Mouse (Mus musculus) brown adipose tissue, adult 24 weeks (tissue): ENCODE measurements around the gene Phf6. TPM values are rescaled to one million over a fixed set of nuclear protein-coding genes. Genes with fewer than 3 reads are reported as not detected.
"Not testable (repeated sequence)": the region's sequence is repeated elsewhere in the genome, so short reads cannot be mapped to it uniquely, and the experiment has no call there.

Experiments
- H3K27ac ChIP-seq: fragments of 200-500 bp; replicated peaks from 2 replicates; pipeline ENCODE4 v1.5.1; 2012; ENCODE audit warnings: low read depth, mild to moderate bottlenecking, low read length
- H3K4me1 ChIP-seq: fragments of 200-500 bp; 2 replicates; pipeline ENCODE4 v1.6.1; 2012; ENCODE audit warnings: low read length, mixed read lengths; ENCODE audit not compliant: control insufficient read depth, insufficient read depth, insufficient read length
- H3K4me3 ChIP-seq: fragments of 200-500 bp; 2 replicates; pipeline ENCODE4 v1.5.1; 2012; ENCODE audit warnings: low read depth, mild to moderate bottlenecking, low read length, moderate library complexity; ENCODE audit not compliant: insufficient read depth
- polyA plus RNA-seq: library from polyadenylated mRNA; stranded (reverse); fragments of >200 nt; gene quantifications from 2 replicates; pipeline ENCODE4 v1.2.4, GENCODE M21; 2012; ENCODE audit not compliant: missing spikeins, insufficient read depth, insufficient read length

Gene Phf6
- polyA plus RNA-seq, 1 experiment: 6.5 TPM

DNA sequence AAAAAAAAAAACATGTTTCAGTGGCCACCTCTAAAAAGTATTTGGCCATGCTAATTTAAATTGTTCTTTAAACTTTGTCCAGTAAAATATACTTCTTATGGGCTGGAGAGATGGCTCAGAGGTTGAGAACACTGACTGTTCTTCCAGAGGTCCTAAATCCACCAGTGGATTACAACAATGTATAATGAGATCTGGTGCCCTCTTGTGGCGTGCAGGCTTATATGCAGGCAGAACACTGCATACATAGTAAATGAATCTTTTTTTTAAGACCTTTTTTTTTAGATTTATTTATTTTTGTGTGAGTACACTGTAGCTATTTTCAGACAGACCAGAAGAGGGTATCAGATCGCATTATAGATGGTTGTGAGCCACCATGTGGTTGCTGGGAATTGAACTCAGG lies 37.6 kb downstream of the Phf6 start:
- Histone ChIP-seq H3K27ac (no peak overlapping the region), H3K4me1 (no peaks in the 10 kb centered on the region), H3K4me3 (no peak overlapping the region)

- Histone ChIP-seq H3K27ac (no peak overlapping the region), H3K4me1 (no peaks in the 10 kb centered on the region), H3K4me3 (no peak overlapping the region)
Observed at GRCm38 (mm10) chrX:52956942-52957341, 44.9 kb downstream of the Phf6 start.

GRCm38 (mm10) chrX:52961559-52962110 lies 49.6 kb downstream of the Phf6 start:
- Histone ChIP-seq H3K27ac (no peak overlapping the region), H3K4me3 (no peak overlapping the region), H3K4me1 (no peaks in the 10 kb centered on the region)

GRCm38 (mm10) chrX:52965149-52965548 lies 53.1 kb downstream of the Phf6 start:
- Histone ChIP-seq H3K4me3 (no peak overlapping the region), H3K27ac (no peak overlapping the region), H3K4me1 (no peaks in the 10 kb centered on the region)

GRCm38 (mm10) chrX:52971211-52972006 lies 59.3 kb downstream of the Phf6 start:
- H3K4me1 ChIP-seq: no peaks in the 10 kb centered on the region
- no peak overlapping the region for H3K27ac ChIP-seq
- H3K4me3 ChIP-seq: no peak overlapping the region

DNA sequence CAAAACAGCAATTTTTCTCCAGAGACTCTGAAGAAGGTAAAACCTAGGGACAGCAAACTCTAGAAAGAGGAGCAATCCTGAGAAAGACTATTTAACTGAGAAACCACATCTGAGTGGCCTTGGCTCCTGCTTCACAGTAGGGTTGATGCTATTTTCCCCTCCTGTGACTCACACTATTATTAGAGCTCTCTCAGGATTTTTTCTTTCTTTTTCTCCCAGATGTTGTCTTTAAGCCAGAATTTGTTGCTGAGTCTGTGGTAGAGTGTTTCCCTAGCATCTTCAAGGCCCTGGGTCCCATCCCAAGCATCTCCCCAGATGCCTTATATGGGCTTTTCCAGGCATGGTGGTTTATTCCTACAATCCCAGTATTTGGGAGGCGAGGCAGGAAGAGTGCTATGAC lies 60.1 kb downstream of the Phf6 start:
- Histone ChIP-seq H3K27ac (no peak overlapping the region), H3K4me1 (no peaks in the 10 kb centered on the region), H3K4me3 (no peak overlapping the region)

DNA sequence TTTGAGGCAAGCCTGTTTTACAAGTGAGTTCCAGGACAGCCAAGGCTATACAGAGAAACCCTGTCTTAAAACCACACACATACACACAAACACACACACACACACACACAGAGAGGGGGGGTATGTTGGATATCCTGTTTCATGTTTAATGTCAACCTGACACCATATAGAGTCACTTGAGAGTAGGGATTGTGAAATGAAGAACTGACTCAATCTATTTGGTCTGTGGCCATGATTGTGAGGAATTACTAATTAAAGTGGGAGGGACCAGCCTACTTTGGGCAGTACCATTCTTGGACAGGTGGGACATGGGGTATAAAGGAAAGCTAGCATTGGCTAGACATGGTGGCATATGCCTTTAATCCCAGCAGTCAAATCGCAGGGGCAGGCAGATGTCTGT lies 60.6 kb downstream of the Phf6 start:
- Histone ChIP-seq H3K4me1 (no peaks in the 10 kb centered on the region), H3K27ac (no peak overlapping the region), H3K4me3 (no peak overlapping the region)

- H3K4me3 ChIP-seq: no peak overlapping the region
- no peaks in the 10 kb centered on the region for H3K4me1 ChIP-seq
- no peak overlapping the region for H3K27ac ChIP-seq
Observed at GRCm38 (mm10) chrX:52978576-52978975, 66.5 kb downstream of the Phf6 start.

- H3K27ac ChIP-seq: no peak overlapping the region
- no peaks in the 10 kb centered on the region for H3K4me1 ChIP-seq
- H3K4me3 ChIP-seq: no peak overlapping the region
Observed at GRCm38 (mm10) chrX:52981378-52981777, 69.3 kb downstream of the Phf6 start.

DNA sequence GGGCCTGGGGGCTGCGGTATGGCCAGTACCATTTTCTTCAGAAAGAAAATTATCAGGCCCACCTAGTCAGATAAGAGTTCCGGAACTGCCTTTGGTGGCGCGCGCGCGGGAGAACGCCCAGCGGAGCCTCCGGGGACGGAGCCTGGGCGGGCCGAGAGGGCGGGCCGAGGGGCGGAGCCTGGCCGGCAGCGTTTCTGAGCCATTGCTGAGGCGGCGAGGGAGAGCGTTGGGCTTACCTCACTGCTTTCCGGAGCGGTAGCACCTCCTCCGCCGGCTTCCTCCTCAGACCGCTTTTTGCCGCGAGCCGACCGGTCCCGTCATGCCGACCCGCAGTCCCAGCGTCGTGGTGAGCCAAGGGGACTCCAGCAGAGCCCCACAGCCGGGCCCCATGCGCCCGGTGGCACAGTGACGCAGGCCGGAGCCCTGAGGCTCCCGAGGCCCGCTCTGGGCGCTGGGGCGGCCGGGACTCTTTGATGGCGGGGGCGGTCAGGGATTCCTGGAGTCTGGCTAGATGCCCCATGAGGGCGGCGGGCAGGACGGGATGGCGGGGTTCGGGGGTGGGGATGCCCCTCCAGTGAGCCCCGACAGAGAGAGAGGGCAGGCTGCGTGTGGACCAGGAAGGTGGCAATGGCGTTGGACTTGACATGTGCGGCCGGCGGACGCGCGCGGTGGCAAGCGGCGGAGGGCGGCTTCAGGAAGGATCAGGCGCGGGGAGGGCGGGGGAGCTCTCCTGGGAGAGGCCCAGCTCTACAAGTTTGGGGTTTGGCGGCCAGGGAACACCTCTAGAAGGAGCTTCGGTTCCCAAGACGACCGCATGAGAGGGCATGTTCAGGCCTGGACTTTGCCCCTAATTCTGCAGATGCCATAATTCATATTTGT lies 76.1 kb downstream of the Phf6 start, which contains the start of gene Hprt:
Gene Hprt, plus strand, starts transcription at position 233 of the 879 bp plus-strand sequence.
- Histone ChIP-seq H3K27ac (peak within 1 kb of the TSS; percentile 83), H3K4me3 (peak within 1 kb of the TSS; percentile 63), H3K4me1 (no peaks in the 10 kb centered on the region)

GRCm38 (mm10) chrX:52994726-52995125 lies 82.7 kb downstream of the Phf6 start:
- H3K27ac ChIP-seq, H3K4me1 ChIP-seq, H3K4me3 ChIP-seq: not testable (repeated sequence)

DNA sequence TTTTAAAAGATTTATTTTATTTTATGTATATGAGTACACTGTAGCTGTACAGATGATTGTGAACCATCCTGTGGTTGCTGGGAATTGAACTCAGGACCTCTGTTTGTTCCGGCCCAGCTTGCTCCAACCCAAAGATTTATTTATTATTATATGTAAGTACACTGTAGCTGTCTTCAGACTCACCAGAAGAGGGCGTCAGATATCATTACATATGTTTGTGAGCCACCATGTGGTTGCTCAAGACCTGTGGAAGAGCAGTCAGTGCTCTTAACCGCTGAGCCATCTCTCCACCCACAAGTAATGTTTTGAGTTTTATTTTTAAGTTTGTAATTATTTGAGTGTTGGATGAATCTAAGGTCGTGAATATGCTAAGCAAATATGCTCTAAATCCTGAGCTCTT lies 92.8 kb downstream of the Phf6 start:
- not testable (repeated sequence) for H3K27ac ChIP-seq, H3K4me3 ChIP-seq, H3K4me1 ChIP-seq

DNA sequence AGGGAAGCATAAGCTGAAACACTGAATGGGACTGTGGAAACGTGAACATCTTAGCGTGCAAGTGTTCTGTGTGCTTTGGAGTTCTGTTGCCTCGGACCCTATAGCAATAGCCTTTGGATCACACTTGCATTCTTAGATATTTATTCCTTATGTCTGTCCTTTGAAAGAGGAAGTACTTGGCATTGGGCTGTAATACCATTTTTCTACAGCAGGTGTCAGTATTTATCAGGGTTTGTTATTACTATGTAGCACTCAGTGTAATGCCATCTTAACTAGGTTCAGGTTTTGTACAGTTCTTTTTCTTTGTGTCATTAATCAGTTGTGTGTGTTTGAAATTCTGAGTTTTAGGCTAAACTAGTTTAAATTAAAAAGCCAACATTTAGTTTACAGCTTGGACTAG lies 94.0 kb downstream of the Phf6 start:
- Histone ChIP-seq H3K4me1 (no peaks in the 10 kb centered on the region), H3K27ac (no peak overlapping the region), H3K4me3 (no peak overlapping the region)
